Mouse (Mus musculus) ovary, adult 10 weeks (tissue): ENCODE data around the gene Ceacam16. TPM values are rescaled to one million over a fixed set of nuclear protein-coding genes. Genes with fewer than 3 reads are reported as not detected.

Experiments used
- polyA plus RNA-seq: library from polyadenylated mRNA; stranded (reverse); fragments of 350-450 nt; fragmentation: Illumina TruSeq; extraction: RNeasy Lipid Tissue Mini Kit (QIAGEN cat#74804); gene quantifications from one replicate; pipeline ENCODE4 v1.2.3, GENCODE M21; 2014

The Ceacam16 gene
- not detected for polyA plus RNA-seq

GRCm38 (mm10) chr7:19861199-19861598, at the start of gene Ceacam16:
Gene Ceacam16, minus strand, starts transcription at chr7:19861299.

GRCm38 (mm10) chr7:19887849-19888248, 26.8 kb upstream of the Ceacam16 start, which contains the start of gene Ceacam19:
Gene Ceacam19, minus strand, starts transcription at chr7:19887965.

GRCm38 (mm10) chr7:19851858-19852570, 9.1 kb downstream of the Ceacam16 start, which contains the start of gene Gm19345:
Gene Gm19345, plus strand, starts transcription at chr7:19852003.

GRCm38 (mm10) chr7:19822604-19823058, 38.5 kb downstream of the Ceacam16 start, which contains the start of gene Bcl3:
Gene Bcl3, minus strand, starts transcription at chr7:19822770.

Other genes starting within 250 kb of the Ceacam16 start
- gene Relb, start 231.9 kb downstream of the Ceacam16 start, polyA plus RNA-seq, result 0.66 TPM
- 14.3 TPM for gene Clptm1, start 196.3 kb downstream of the Ceacam16 start, polyA plus RNA-seq
- gene Apoc2, start 183.4 kb downstream of the Ceacam16 start, polyA plus RNA-seq, result not detected
- not detected for gene Gm44805, start 179.9 kb downstream of the Ceacam16 start, polyA plus RNA-seq
- gene Apoc4, start 179.8 kb downstream of the Ceacam16 start, polyA plus RNA-seq, result not detected
- 1.7 TPM for gene Apoc1, start 168.6 kb downstream of the Ceacam16 start, polyA plus RNA-seq
- 8.6 TPM for gene Apoe, start 162.1 kb downstream of the Ceacam16 start, polyA plus RNA-seq
- gene Tomm40, start 145.9 kb downstream of the Ceacam16 start, polyA plus RNA-seq, result 0.37 TPM
- gene Nectin2, start 110.8 kb downstream of the Ceacam16 start, polyA plus RNA-seq, result 7.6 TPM
- gene Bcam, start 90.3 kb downstream of the Ceacam16 start, polyA plus RNA-seq, result not detected
- gene Cblc, start 64.5 kb downstream of the Ceacam16 start, polyA plus RNA-seq, result not detected
- not detected for gene Bcl3, start 38.5 kb downstream of the Ceacam16 start, polyA plus RNA-seq
- not detected for gene Gm19345, start 9.3 kb downstream of the Ceacam16 start, polyA plus RNA-seq
- not detected for gene Ceacam19, start 26.7 kb upstream of the Ceacam16 start, polyA plus RNA-seq
- 34.4 TPM for gene Pvr, start 59.9 kb upstream of the Ceacam16 start, polyA plus RNA-seq
- not detected for gene Igsf23, start 89.5 kb upstream of the Ceacam16 start, polyA plus RNA-seq
- gene Ceacam20, start 104.1 kb upstream of the Ceacam16 start, polyA plus RNA-seq, result 1.00 TPM
- 83.2 TPM for gene Nlrp9b, start 130.2 kb upstream of the Ceacam16 start, polyA plus RNA-seq
- gene Vmn1r91, start 238.4 kb upstream of the Ceacam16 start, polyA plus RNA-seq, result not detected